Mouse (Mus musculus) right cerebral cortex, postnatal 25 days (tissue): ENCODE measurements around the gene Me1.

Source experiments
- DNase-seq: peaks from one replicate; pipeline ENCODE4 v3.0.0; 2022

Me1 gene

DNA sequence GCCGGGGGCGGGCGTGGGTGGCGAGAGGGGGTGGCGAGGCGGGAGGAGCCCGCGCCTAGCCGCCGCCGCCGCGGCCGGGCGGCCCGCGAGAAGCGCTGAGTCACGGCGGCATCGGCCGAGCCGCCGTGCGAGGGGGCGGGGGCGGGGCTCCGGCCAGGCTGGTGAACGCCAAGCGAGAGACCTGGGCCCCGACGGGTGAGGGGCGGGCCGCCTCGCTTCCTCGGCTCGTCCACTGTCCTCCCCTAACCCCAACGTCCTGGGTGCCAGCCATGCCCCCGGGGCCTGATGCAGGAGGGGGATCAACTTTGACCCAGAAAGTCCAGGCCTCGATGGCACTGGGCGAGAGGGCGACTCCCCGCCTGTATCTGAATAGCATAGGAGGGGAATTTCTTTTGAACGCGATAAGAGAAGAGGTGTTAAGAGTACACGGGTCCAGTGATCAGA is at the start of gene Me1:
Gene Me1, minus strand, starts transcription at position 136 of the 444 bp plus-strand sequence.
- DNase-seq = peak; percentile 56

DNA sequence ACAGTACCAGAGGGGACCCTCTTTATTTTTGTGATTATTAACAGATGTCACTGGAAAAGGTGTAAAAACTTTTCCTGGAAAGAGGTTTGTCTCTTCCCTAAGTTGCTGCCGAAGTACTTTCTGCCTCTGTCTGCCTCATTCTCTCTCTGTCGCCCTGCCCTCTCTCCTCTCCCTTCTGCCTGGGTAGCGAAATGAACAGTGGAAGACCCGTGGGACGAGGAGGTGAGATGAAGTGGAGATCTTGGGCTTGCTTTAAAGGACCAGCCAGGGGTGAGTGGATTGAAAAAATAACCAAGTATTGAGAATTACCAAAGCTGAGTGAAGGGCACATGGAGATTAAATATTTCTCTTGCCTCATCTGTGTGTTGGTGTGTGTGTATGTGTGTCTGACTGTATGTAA is 48.3 kb upstream of the Me1 start:
- no peak for DNase-seq

DNA sequence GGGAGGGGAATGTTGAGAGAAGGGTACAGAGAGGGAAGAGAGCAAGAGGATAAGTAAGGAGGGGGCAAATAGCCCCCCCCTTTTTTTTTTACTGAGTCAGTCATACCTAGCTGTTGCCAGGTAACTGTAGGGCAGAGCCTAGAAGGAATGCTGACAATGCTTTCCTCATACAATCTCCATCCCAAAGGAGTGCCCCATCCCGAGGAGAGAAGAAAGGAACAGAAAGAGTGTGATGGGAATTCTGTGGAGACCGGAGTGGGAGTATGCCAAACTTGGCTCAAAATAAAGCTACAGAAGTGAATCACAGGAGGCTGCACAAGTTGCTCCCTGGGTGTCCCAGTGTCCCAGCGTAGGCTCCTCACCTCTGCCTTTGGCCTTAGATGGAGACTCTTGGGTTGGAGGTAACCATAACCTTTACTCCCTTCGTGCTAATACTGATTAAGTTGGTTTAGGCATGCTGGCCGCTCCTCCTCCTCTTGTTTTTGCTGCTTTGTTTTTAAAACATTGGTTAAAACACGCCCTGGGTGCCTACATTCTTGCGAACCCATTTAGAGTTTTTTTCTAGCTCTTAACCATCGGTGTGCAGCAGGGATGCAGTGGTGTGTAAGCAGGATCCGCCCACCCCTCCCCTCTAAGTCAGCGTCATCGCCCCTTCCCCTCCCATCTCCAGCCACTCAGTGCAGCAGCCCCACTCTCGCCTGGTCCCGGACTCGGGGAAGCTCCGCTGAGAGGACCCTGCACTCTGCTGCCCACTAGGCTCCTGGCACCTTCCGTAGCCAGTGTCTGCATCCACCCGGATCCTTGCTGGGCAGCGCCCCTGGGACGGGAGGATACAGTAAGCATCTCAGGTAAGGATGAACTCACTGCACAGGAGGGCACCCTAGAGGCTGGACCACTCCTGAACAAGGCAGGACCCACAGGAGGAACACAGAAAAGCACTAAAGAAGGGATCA is 47.5 kb upstream of the Me1 start, which contains the start of gene Prss35:
Gene Prss35, plus strand, starts transcription at position 691 of the 953 bp plus-strand sequence.
- DNase-seq = peak; percentile 29

DNA sequence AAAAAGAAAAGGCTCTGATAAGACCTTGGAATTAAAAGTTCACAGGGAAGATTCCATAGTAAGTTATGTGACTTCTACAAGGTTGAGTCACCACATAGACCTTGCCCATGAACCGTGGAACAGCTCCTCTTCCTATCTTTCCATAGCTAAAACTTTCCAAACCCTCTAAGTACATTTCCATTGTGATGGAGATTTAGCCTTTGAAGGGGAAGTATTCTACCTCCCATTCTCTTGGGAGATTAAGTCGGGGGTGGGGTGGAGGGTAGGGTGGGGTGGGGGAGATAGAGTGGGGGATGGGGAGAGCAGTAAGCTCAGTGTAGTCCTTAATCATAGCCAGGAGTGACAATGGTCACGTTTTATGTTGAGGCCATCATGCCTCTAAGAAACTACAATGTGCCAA is 44.2 kb upstream of the Me1 start:
- no peak for DNase-seq

DNA sequence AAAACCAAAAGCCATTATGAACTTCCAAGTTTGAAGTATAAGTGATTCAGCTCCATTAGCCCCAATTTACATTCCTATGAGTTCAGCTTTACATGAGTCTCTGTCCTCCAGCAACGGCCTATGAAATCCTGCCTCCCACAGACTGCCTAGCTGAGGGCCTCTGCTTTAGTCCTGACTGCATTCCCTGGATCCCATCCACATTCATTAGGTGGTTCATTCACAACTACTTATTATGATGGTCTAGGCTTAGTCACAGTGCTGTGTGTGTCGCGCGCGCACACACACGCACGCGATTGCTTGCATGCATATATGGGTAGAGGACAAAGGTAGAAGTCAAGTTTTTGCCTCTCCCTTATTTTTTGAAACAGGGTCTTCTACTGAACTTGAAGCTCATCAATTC is 43.0 kb upstream of the Me1 start:
- no peak for DNase-seq

DNA sequence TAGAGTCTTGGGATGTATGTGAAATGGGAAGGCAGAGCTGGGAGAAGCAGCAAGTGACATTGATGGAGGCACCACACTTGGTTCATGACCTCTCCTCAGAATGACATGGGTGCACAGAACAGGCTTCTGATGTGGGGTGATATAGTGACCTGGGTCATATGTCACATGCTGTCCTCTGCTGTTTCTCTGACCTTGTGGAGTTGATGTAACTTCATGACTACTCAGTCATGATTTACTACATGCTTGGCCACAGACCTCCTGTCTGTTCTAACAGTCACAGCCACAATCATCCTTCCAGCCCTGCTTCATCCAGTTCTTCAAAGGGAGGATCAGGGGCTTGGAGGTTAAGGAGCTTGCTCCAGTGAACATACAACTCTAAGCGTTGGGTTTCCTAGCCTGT is 42.3 kb upstream of the Me1 start:
- no peak for DNase-seq

DNA sequence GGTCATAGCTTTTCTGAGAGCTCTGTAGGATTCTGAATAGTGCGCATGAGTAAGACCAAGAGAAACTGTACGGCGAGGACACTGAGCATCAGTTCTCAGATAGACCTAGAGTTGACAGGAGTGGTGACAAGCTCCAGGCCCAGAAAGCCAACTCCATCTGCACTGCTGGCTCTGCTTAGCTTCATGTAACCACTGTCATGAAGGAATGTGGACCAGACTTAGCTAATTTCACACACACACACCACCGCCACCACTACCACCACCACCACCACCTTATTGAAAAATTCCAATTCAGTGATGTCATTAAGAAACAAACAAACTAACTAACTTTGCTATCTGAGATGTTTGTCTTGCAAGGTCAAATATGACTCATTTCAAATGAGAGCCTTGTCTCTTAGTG is 41.2 kb upstream of the Me1 start:
- DNase-seq = no peak

DNA sequence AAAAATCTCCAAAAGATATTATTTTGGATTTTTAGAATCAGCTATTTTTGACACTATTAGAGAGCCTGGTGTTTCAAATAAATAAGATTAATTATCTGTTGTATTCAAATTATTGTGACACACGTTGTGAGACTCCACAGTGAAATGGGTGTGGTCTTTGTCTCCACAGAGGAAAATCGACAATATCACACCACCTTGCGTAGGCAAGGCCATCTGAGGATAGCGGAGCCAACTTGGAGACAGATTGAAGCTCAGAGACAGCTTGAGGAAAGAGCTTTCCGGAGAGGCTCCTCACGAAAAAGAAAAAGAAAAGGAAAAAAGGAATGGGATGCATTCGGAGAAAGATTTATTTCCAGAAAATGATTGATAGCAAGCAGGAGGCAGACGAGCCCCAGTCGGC is 39.0 kb upstream of the Me1 start:
- no peak for DNase-seq

DNA sequence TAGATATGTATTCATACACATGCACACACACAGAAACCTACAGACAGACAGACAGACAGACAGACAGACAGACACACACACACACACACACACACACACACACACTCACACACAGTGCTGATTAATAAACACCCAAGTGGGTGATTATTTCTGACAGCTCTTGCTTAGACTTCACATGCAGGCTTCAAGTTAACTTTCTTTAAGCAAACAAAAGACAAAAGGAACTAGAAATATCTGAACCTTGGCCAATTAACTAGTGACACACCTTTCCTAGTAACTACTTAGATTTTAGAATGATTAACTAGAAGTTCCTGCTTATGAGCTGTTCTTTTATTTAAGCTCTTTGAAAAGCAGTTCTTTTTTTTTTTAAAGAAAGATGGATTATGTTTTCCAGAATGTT is 38.6 kb upstream of the Me1 start:
- DNase-seq = no peak

DNA sequence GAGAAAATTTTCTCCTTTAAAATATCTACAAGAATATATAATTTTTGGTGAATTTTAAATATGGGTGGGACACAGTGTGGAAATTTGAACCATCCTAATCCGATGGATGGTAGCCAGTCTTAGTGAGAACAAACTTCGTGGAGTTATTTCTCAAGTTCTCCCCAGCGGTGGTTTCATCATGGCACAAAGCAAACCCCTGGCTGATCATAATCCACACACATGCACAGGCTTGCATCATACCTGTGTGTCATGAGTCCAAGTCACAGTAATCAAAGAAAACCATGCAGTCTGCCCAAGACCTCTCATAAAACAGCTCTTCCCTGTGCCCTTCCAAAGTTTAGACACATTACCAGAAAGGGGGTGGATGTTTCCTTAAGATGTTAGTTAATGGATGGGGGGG is 34.1 kb upstream of the Me1 start:
- DNase-seq = no peak

DNA sequence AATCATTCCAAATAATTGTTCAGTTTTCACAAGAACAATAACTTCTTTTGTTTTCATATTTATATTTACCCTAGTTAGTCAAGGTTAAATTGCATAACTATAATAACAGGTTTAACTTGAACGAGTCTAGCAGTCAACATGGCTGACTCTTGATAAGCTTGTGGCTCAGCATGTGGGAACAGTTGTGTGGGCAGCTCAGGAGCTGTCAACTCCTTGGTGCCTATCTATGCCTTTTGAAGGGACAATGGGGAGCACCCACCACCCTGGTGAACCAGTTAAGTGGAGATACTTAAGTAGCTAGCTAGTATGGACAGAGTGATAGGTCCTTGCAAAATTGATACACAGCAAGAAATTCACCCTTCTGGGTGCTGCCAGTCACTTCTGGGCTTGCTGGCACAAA is 33.3 kb upstream of the Me1 start:
- no peak for DNase-seq

DNA sequence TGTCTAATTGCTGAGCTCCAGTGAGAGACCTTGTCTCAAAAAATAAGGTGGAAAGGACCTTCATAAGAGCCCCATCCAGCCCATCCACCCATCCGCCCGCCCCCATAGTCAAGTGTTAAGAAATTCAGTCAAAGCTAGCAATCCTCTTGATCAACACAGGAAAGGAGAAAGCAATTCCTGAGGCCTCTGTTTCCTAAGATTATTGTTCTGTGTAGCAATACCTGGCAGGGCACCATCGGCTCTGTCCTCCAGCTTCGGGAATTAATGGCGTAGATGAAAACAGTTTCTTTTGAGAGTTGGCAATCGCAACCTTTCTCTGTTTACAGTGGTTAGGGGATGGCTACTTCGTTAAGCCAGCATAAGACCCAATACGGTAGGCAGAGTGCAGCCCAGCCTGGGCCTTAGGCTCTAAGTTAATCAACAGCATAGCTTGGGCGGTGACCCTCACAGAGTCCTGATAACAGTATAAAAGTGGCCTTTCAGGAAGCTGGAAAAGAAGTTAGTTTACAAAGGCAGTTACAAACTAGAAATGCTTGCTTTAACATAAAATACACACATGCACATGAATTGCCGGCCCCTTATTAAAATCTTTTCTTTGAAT is 32.6 kb upstream of the Me1 start:
- DNase-seq = no peak

DNA sequence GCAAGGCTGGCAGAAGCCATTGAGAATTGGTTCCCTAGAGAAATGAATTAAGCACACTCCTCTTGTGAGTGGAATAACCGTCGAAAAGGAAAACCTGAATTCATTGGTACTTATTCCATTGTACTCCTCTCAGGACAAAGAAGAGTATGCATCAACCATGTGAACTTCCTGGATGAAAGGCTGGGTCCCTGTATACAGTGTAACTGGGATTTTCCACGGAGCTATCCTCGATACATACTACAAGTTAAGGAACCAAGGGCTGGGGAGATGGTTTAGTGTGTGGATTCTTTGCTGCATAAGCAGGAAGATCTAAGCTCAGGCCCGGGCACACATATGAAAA is 30.6 kb upstream of the Me1 start:
- no peak for DNase-seq

DNA sequence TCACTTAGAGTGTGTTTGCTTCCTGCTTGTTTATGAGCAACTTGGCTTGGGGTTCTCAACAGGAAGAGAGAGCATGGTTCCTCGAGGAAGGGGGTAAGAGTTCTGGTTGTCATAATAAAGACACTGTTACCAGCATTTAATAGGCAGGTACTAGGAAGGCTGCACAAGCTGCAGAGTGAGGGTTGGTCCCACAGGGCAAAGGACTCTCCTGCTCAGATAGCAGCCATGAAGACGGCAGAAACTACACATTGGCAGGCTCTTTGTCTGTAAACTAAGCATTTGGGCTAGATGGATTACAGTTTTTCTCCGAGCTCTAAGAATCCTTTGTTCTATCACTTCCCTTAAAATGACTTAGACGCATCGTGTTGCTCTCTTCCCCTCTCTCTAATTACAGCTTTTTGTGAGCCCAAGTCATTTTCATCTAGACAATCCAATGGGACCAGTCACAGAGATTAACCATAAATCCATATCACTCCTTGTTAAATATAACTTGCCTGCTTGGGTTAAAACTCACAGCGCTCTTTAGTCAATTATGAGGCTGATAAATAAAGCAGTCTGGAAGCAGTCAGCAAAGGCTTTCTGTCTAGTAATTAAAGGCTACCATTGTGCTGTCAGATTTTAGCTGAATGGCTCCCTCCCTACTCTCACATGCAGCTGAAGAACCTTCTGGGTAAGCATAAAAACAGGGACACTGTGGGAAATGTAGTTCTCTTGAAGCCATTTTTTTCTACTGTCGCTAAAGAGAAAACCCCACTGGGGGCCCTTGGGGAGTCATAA is 30.0 kb upstream of the Me1 start:
- no peak for DNase-seq

DNA sequence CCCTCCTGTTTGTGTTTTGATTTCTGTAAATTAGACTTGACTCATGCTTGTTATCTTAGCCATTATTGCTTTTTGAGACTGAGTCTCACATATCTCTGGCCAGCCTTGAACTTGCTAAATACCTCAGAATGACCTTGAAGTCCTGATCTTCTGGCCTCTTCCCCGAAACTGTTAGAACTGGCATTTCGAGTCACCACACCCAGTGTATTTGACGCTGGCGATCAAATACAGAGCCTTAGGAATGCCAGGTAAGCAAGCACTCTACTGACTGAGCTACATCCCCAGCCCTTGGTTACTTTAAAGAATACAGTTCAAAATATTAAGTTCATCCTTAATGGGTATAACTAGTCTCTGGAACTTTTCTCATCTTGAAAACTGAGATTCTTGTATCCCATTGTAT is 29.3 kb upstream of the Me1 start:
- DNase-seq = no peak

DNA sequence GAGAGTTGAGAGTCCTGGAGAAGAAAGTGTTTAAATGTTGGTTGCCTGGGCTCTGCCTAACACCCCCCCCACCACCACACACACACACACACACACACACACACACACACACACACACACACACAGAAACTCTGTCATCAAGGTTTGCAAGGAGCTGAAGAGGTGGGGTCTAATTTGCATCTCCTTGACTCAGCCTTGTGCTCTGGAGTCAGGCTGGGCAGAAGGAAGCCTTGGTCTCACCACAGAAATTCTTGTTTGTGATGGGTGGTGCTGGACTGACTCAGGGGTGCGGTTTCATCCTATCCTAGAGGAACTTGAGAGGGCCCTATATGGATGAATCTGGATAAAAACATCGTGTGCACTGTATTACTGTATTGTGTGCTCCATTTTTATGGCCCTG is 25.0 kb upstream of the Me1 start:
- no peak for DNase-seq

DNA sequence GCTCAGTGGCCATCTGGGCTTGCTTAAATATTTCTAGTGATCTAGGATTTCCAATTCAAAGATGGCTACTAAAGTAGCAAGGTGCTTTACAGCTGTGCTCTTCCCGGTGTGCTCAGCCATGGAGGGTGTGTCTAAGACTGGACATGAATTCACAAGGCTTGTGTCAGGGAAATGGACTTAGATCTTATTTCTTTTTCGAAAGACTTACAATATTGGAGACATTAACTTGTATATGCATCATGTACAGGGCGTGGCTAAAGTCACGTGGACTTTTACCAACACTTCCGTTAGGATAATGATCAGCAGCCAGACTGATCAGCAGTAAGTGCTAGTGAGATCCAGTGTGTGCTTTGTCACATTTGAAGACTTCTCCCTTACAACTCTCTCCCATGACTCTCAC is 24.5 kb upstream of the Me1 start:
- DNase-seq = no peak

DNA sequence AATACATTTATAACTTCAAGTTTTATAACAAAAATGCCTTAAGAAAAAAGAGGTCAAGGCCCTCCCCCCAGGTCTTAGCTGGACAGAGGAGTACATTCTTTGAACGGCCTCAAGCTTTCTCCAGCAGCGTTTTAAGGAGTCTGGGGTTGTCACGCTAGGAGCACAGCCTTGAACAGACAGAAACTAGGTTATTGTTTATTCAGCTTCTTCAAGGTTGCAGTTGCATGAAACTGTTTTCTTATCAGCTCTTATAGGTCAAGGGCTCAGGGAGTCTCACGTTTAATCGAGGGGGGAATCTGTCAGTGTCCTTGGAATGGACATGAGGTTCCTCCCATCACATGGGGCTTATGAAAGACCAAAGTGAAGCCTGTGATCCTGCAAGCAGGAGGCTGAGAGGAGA is 21.4 kb upstream of the Me1 start:
- no peak for DNase-seq

DNA sequence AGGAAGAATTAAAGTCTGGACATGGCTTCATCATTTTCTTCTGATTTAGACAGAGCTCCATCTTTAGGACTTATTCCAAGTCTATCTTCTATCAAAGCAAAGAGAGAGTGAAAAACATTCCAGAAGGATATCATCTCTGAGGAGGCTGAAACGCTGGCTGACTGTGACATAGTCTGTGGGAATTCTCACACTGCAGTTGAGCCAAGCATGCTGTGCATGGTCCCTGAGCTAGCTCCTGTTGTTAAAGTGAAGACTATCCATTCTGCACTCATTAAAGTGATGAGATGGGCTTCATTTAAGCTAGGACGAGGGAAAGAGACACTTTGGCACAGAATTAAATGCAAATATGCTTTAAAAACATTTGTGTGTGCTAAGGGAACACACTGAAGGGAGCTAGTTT is 20.8 kb upstream of the Me1 start:
- DNase-seq = no peak

DNA sequence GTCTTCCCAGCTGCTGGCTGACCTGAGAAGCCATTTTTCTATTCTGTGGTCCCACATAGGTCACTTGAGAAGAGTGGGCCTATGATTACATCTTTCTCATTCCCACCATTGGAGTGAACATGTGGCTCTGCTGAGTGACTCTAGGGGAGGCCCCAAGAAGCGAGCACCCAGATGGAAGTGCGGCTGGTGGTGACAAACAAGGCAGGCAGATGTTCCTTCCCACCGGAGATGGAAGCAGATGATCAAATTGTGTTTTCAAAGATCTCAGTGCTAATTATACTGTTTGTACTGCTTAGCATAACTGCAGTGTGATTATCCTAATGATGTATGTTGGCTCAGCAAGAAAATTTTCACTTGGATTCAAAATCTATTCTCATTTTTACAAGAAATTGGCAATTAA is 18.3 kb upstream of the Me1 start:
- no peak for DNase-seq

DNA sequence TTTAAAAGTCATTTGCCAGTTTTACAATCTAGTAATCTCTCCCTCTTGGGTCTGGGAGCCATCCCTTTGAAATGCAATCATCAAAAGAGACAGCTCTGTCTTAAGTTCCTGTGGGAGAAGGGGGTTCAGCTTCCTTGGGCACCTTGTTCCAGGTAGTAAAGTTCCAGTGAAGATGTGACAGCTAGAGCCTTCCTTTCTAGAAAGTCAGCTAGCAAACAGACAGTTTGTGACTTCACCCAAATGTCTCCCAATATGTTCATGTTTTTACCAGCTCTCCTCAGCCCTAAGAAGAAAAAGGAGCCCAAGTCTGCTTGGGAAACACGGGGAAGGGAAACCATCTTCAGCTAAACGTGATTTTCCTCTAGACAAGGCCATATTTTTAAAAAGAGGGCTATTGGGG is 16.9 kb upstream of the Me1 start:
- DNase-seq = no peak

DNA sequence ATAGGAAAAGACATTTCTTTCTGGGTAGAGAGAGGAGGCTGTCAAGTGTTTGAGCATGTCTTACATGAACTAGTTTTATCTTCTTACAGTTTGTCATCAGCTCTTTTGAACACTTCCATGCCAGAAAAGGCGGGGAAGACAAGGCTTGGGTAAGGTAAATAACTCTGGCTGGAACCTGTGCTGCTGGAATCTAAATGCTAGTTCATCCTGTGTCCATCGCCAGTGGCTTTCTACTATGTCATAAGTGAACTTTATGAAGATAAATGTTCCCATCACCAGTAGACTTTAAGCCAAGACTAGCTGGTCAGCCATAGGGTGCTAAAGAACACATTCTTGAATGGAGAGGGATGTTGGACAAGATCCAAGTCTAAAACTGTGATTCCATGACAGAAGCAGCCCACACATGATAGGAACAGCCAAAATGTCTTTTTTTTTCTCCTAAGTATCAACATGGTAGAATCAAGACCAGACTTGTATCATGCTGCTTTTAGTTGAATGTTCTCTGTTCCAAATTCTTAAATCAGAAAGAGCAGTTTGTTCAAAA is 14.4 kb upstream of the Me1 start:
- DNase-seq = no peak

DNA sequence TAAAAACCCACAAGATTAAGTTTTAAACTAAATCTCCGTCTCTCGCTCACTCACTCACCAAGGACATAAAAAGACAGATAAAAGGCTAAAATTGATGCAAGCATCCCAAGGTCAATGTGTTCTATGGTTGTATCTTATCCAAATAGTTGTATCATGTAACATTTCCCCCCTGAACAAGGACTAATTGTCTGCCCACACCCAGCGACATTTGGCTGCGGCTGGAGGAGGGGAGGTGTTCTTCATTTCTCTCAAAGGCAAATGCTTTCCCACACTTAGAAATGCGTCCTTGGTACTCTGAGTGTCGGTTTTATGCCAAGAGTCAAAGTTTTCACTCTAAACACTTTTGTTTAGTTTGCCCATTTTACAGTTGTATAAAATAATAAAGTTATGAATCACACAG is 13.2 kb upstream of the Me1 start:
- no peak for DNase-seq

DNA sequence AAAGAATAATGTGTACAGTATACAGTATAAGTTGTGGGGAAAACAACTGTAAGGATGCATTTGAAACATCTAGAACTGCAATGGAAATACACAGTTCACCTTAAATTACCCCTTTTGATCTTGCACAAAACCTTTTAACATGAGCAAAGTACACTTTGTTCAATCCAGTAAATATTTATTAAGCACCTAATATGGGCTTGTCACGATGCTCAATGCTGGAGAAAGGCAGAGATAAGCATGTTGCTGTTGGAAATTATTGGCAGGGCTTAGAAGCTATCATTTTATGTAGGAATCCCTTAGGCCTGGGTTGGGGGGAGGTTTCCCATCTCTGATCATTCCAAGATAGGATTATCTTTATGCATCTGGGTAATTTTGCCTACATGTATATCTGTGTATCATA is 11.7 kb upstream of the Me1 start:
- DNase-seq = no peak
